Mouse (Mus musculus): ENCODE data around the gene Slit3. TPM values are rescaled to one million over a fixed set of nuclear protein-coding genes. Genes with fewer than 3 reads are reported as not detected.

Slit3 gene
- polyA plus RNA-seq, 1 experiment from 2014 or later, result 11.1 TPM

GRCm38 (mm10) chr11:35707431-35707830 lies 586.4 kb downstream of the Slit3 start:
- H3K27ac ChIP-seq (ENCODE audit: low read depth, low read length), result no peak overlapping the region
- DNase-seq (ENCODE audit: low spot score, missing footprints) (no peak), ATAC-seq (ENCODE audit: low FRiP score) (no peak)
- H3K36me3 ChIP-seq (ENCODE audit: control insufficient read depth, insufficient read depth, low read length), result no peaks in the 10 kb centered on the region; the same call in 1 of the 2 replicates
- no peak overlapping the region for H3K4me2 ChIP-seq
- no peaks in the 10 kb centered on the region for H3K4me1 ChIP-seq (ENCODE audit: control insufficient read depth, insufficient read depth, low read length)
- H3K27me3 ChIP-seq (ENCODE audit: control insufficient read depth, insufficient read depth, low read length), result no peaks in the 10 kb centered on the region
- H3K9me3 ChIP-seq (ENCODE audit: control insufficient read depth, low read length), result no peaks in the 10 kb centered on the region; the same call in 1 of the 2 replicates
- no peak overlapping the region for H3K4me3 ChIP-seq (ENCODE audit: low read depth, low read length)
- no peak overlapping the region for H3K9ac ChIP-seq (ENCODE audit: low read length)
- WGBS, result 94% methylated on average over 12 of the region's 12 CpGs

GRCm38 (mm10) chr11:35711314-35711713 lies 590.3 kb downstream of the Slit3 start:
- 86% methylated on average over 6 of the region's 6 CpGs for WGBS
- H3K27me3 ChIP-seq (ENCODE audit: control insufficient read depth, insufficient read depth, low read length), result no peaks in the 10 kb centered on the region
- no peak overlapping the region for H3K4me3 ChIP-seq (ENCODE audit: low read depth, low read length)
- H3K27ac ChIP-seq (ENCODE audit: low read depth, low read length), result no peak overlapping the region
- no peaks in the 10 kb centered on the region for H3K4me1 ChIP-seq (ENCODE audit: control insufficient read depth, insufficient read depth, low read length)
- H3K9me3 ChIP-seq (ENCODE audit: control insufficient read depth, low read length), result no peaks in the 10 kb centered on the region
- no peak overlapping the region for H3K4me2 ChIP-seq
- no peak overlapping the region for H3K9ac ChIP-seq (ENCODE audit: low read length)
- ATAC-seq (ENCODE audit: low FRiP score) (no peak), DNase-seq (ENCODE audit: low spot score, missing footprints) (no peak)
- no peaks in the 10 kb centered on the region for H3K36me3 ChIP-seq (ENCODE audit: control insufficient read depth, insufficient read depth, low read length)

- Histone ChIP-seq H3K9ac (ENCODE audit: low read length) (no peak overlapping the region), H3K27me3 (ENCODE audit: control insufficient read depth, insufficient read depth, low read length) (no peaks in the 10 kb centered on the region), H3K4me1 (ENCODE audit: control insufficient read depth, insufficient read depth, low read length) (no peaks in the 10 kb centered on the region), H3K4me2 (no peak overlapping the region), H3K4me3 (ENCODE audit: low read depth, low read length) (no peak overlapping the region), H3K27ac (ENCODE audit: low read depth, low read length) (no peak overlapping the region), H3K36me3 (ENCODE audit: control insufficient read depth, insufficient read depth, low read length) (no peaks in the 10 kb centered on the region), H3K9me3 (ENCODE audit: control insufficient read depth, low read length) (no peaks in the 10 kb centered on the region)
- WGBS, result 88% methylated on average over 1 of the region's 1 CpGs
- no peak for DNase-seq (ENCODE audit: low spot score, missing footprints)
- no peak for ATAC-seq (ENCODE audit: low FRiP score)
Measured at GRCm38 (mm10) chr11:35718881-35719280, 597.9 kb downstream of the Slit3 start.

- 89% methylated on average over 5 of the region's 5 CpGs for WGBS
- Histone ChIP-seq H3K4me3 (ENCODE audit: low read depth, low read length) (no peak overlapping the region), H3K4me2 (no peak overlapping the region), H3K9ac (ENCODE audit: low read length) (no peak overlapping the region), H3K9me3 (ENCODE audit: control insufficient read depth, low read length) (no peaks in the 10 kb centered on the region), H3K27ac (ENCODE audit: low read depth, low read length) (no peak overlapping the region), H3K27me3 (ENCODE audit: control insufficient read depth, insufficient read depth, low read length) (no peaks in the 10 kb centered on the region), H3K4me1 (ENCODE audit: control insufficient read depth, insufficient read depth, low read length) (no peaks in the 10 kb centered on the region), H3K36me3 (ENCODE audit: control insufficient read depth, insufficient read depth, low read length) (no peaks in the 10 kb centered on the region)
- DNase-seq (ENCODE audit: low spot score, missing footprints), result no peak
- ATAC-seq (ENCODE audit: low FRiP score), result no peak
Measured at GRCm38 (mm10) chr11:35723876-35724275, 602.9 kb downstream of the Slit3 start.

- Histone ChIP-seq H3K27me3 (ENCODE audit: control insufficient read depth, insufficient read depth, low read length) (no peaks in the 10 kb centered on the region), H3K4me1 (ENCODE audit: control insufficient read depth, insufficient read depth, low read length) (no peaks in the 10 kb centered on the region), H3K9ac (ENCODE audit: low read length) (no peak overlapping the region), H3K36me3 (ENCODE audit: control insufficient read depth, insufficient read depth, low read length) (no peaks in the 10 kb centered on the region), H3K9me3 (ENCODE audit: control insufficient read depth, low read length) (no peaks in the 10 kb centered on the region), H3K4me2 (no peak overlapping the region), H3K27ac (ENCODE audit: low read depth, low read length) (no peak overlapping the region), H3K4me3 (ENCODE audit: low read depth, low read length) (no peak overlapping the region)
- DNase-seq (ENCODE audit: low spot score, missing footprints) (no peak), ATAC-seq (ENCODE audit: low FRiP score) (no peak)
- 89% methylated on average over 8 of the region's 8 CpGs for WGBS
Measured at GRCm38 (mm10) chr11:35726341-35726846, 605.4 kb downstream of the Slit3 start.

- no peaks in the 10 kb centered on the region for H3K36me3 ChIP-seq (ENCODE audit: control insufficient read depth, insufficient read depth, low read length)
- H3K27ac ChIP-seq (ENCODE audit: low read depth, low read length), result no peak overlapping the region
- no peak overlapping the region for H3K9ac ChIP-seq (ENCODE audit: low read length)
- ATAC-seq (ENCODE audit: low FRiP score), result no peak
- no peaks in the 10 kb centered on the region for H3K4me1 ChIP-seq (ENCODE audit: control insufficient read depth, insufficient read depth, low read length)
- no peaks in the 10 kb centered on the region for H3K27me3 ChIP-seq (ENCODE audit: control insufficient read depth, insufficient read depth, low read length)
- H3K9me3 ChIP-seq (ENCODE audit: control insufficient read depth, low read length), result no peaks in the 10 kb centered on the region
- 88% methylated on average over 1 of the region's 1 CpGs for WGBS
- DNase-seq (ENCODE audit: low spot score, missing footprints), result no peak
- no peak overlapping the region for H3K4me3 ChIP-seq (ENCODE audit: low read depth, low read length)
- H3K4me2 ChIP-seq, result no peak overlapping the region
Measured at GRCm38 (mm10) chr11:35728200-35728599, 607.2 kb downstream of the Slit3 start.

GRCm38 (mm10) chr11:35729186-35729585 lies 608.2 kb downstream of the Slit3 start:
- Histone ChIP-seq H3K27me3 (ENCODE audit: control insufficient read depth, insufficient read depth, low read length) (no peaks in the 10 kb centered on the region), H3K9ac (ENCODE audit: low read length) (no peak overlapping the region), H3K27ac (ENCODE audit: low read depth, low read length) (no peak overlapping the region), H3K4me2 (no peak overlapping the region), H3K36me3 (ENCODE audit: control insufficient read depth, insufficient read depth, low read length) (no peaks in the 10 kb centered on the region), H3K9me3 (ENCODE audit: control insufficient read depth, low read length) (no peaks in the 10 kb centered on the region), H3K4me1 (ENCODE audit: control insufficient read depth, insufficient read depth, low read length) (no peaks in the 10 kb centered on the region), H3K4me3 (ENCODE audit: low read depth, low read length) (no peak overlapping the region)
- 67% methylated on average over 5 of the region's 5 CpGs for WGBS
- ATAC-seq (ENCODE audit: low FRiP score) (no peak), DNase-seq (ENCODE audit: low spot score, missing footprints) (no peak)

- ATAC-seq (ENCODE audit: low FRiP score) (no peak), DNase-seq (ENCODE audit: low spot score, missing footprints) (no peak)
- no peaks in the 10 kb centered on the region for H3K36me3 ChIP-seq (ENCODE audit: control insufficient read depth, insufficient read depth, low read length)
- WGBS, result 54% methylated on average over 1 of the region's 1 CpGs
- H3K27ac ChIP-seq (ENCODE audit: low read depth, low read length), result no peak overlapping the region
- no peak overlapping the region for H3K4me2 ChIP-seq
- H3K4me1 ChIP-seq (ENCODE audit: control insufficient read depth, insufficient read depth, low read length), result no peaks in the 10 kb centered on the region
- no peaks in the 10 kb centered on the region for H3K27me3 ChIP-seq (ENCODE audit: control insufficient read depth, insufficient read depth, low read length)
- H3K4me3 ChIP-seq (ENCODE audit: low read depth, low read length), result no peak overlapping the region
- H3K9ac ChIP-seq (ENCODE audit: low read length), result no peak overlapping the region
- H3K9me3 ChIP-seq (ENCODE audit: control insufficient read depth, low read length), result no peaks in the 10 kb centered on the region
Measured at GRCm38 (mm10) chr11:35732366-35732765, 611.3 kb downstream of the Slit3 start.

- DNase-seq (ENCODE audit: low spot score, missing footprints) (no peak), ATAC-seq (ENCODE audit: low FRiP score) (no peak)
- H3K4me2 ChIP-seq, result no peak overlapping the region
- H3K4me3 ChIP-seq (ENCODE audit: low read depth, low read length), result no peak overlapping the region
- no peaks in the 10 kb centered on the region for H3K27me3 ChIP-seq (ENCODE audit: control insufficient read depth, insufficient read depth, low read length)
- H3K36me3 ChIP-seq (ENCODE audit: control insufficient read depth, insufficient read depth, low read length), result no peaks in the 10 kb centered on the region
- no peak overlapping the region for H3K9ac ChIP-seq (ENCODE audit: low read length)
- 67% methylated on average over 2 of the region's 2 CpGs for WGBS
- no peaks in the 10 kb centered on the region for H3K9me3 ChIP-seq (ENCODE audit: control insufficient read depth, low read length)
- no peaks in the 10 kb centered on the region for H3K4me1 ChIP-seq (ENCODE audit: control insufficient read depth, insufficient read depth, low read length)
- no peak overlapping the region for H3K27ac ChIP-seq (ENCODE audit: low read depth, low read length)
Measured at GRCm38 (mm10) chr11:35736817-35737216, 615.8 kb downstream of the Slit3 start.

GRCm38 (mm10) chr11:35737262-35737661 lies 616.2 kb downstream of the Slit3 start:
- H3K36me3 ChIP-seq (ENCODE audit: control insufficient read depth, insufficient read depth, low read length), result no peaks in the 10 kb centered on the region
- H3K4me3 ChIP-seq (ENCODE audit: low read depth, low read length), result no peak overlapping the region
- ATAC-seq (ENCODE audit: low FRiP score), result no peak
- H3K27ac ChIP-seq (ENCODE audit: low read depth, low read length), result no peak overlapping the region
- 88% methylated on average over 2 of the region's 2 CpGs for WGBS
- H3K4me2 ChIP-seq, result no peak overlapping the region
- H3K4me1 ChIP-seq (ENCODE audit: control insufficient read depth, insufficient read depth, low read length), result no peaks in the 10 kb centered on the region
- no peaks in the 10 kb centered on the region for H3K27me3 ChIP-seq (ENCODE audit: control insufficient read depth, insufficient read depth, low read length)
- DNase-seq (ENCODE audit: low spot score, missing footprints), result no peak
- no peaks in the 10 kb centered on the region for H3K9me3 ChIP-seq (ENCODE audit: control insufficient read depth, low read length)
- H3K9ac ChIP-seq (ENCODE audit: low read length), result no peak overlapping the region

Measured in midbrain, embryonic 11.5 days (tissue).